Mouse (Mus musculus) ovary, postnatal 14 days (tissue): ENCODE data around the gene Wfikkn2.

Experiments
- DNase-seq: peaks from one replicate; pipeline ENCODE4 v3.0.0; 2022; ENCODE audit warnings: low spot score

The Wfikkn2 gene

GRCm38 (mm10) chr11:94221257-94221656, 24.5 kb downstream of the Wfikkn2 start:
- DNase-seq, result no peak

- DNase-seq, result no peak
Observed at GRCm38 (mm10) chr11:94216247-94216646, 29.6 kb downstream of the Wfikkn2 start.

- DNase-seq, result no peak
Observed at GRCm38 (mm10) chr11:94215581-94215980, 30.2 kb downstream of the Wfikkn2 start.

GRCm38 (mm10) chr11:94213735-94214594, 31.8 kb downstream of the Wfikkn2 start:
- DNase-seq, result no peak

GRCm38 (mm10) chr11:94212997-94213396, 32.8 kb downstream of the Wfikkn2 start:
- DNase-seq, result no peak

GRCm38 (mm10) chr11:94212489-94212836, 33.3 kb downstream of the Wfikkn2 start:
- DNase-seq, result no peak

GRCm38 (mm10) chr11:94211651-94212488, 33.9 kb downstream of the Wfikkn2 start:
- DNase-seq, result peak; percentile 63

GRCm38 (mm10) chr11:94211124-94211603, 34.6 kb downstream of the Wfikkn2 start, which contains the start of gene Tob1:
TSS of gene Tob1 (plus strand) at chr11:94211454.
- DNase-seq, result peak; percentile 96

GRCm38 (mm10) chr11:94210191-94211086, 35.4 kb downstream of the Wfikkn2 start:
- peak; percentile 77 for DNase-seq

GRCm38 (mm10) chr11:94209695-94210131, 36.1 kb downstream of the Wfikkn2 start:
- no peak for DNase-seq

GRCm38 (mm10) chr11:94208811-94209675, 36.8 kb downstream of the Wfikkn2 start:
- DNase-seq, result no peak

GRCm38 (mm10) chr11:94206398-94207114, 39.2 kb downstream of the Wfikkn2 start:
- DNase-seq, result no peak

- no peak for DNase-seq
Observed at GRCm38 (mm10) chr11:94203066-94203465, 42.7 kb downstream of the Wfikkn2 start.

GRCm38 (mm10) chr11:94202106-94202505, 43.7 kb downstream of the Wfikkn2 start:
- no peak for DNase-seq

GRCm38 (mm10) chr11:94200422-94200821, 45.4 kb downstream of the Wfikkn2 start:
- no peak for DNase-seq

GRCm38 (mm10) chr11:94199771-94200170, 46.0 kb downstream of the Wfikkn2 start:
- DNase-seq, result no peak

- DNase-seq, result no peak
Observed at GRCm38 (mm10) chr11:94198405-94199146, 47.2 kb downstream of the Wfikkn2 start.

- no peak for DNase-seq
Observed at GRCm38 (mm10) chr11:94196311-94196710, 49.5 kb downstream of the Wfikkn2 start.

GRCm38 (mm10) chr11:94193109-94193508, 52.7 kb downstream of the Wfikkn2 start:
- no peak for DNase-seq
